Mouse (Mus musculus): Measurements from ENCODE around the gene Hras. TPM values are rescaled to one million over a fixed set of nuclear protein-coding genes. Genes with fewer than 3 reads are reported as not detected.
A peak's percentile ranks its signal among the peaks of the same experiment; 100 is the strongest.

The Hras gene
- 100 to 1,000 TPM in 1 of 4 experiments, 10 to 100 TPM in 3; 81.0 to 107 (median 87.7) TPM for total RNA-seq (2022)

- peak; percentile 97 for DNase-seq (ENCODE audit: low spot score)
Observed at GRCm38 (mm10) chr7:141193948-141194347, at the start of gene Hras, which contains the start of gene Lrrc56. Hras (minus strand) TSS chr7:141194005. Lrrc56 (plus strand) TSS chr7:141194157.

GRCm38 (mm10) chr7:141231551-141231950, 37.7 kb upstream of the Hras start:
- DNase-seq (ENCODE audit: low spot score) = no peak

- DNase-seq (ENCODE audit: low spot score) = no peak
Observed at GRCm38 (mm10) chr7:141231111-141231510, 37.3 kb upstream of the Hras start.

GRCm38 (mm10) chr7:141230570-141230969, 36.8 kb upstream of the Hras start:
- DNase-seq (ENCODE audit: low spot score) = no peak

GRCm38 (mm10) chr7:141229702-141230101, 35.9 kb upstream of the Hras start:
- DNase-seq (ENCODE audit: low spot score) = no peak

GRCm38 (mm10) chr7:141228279-141229067, 34.7 kb upstream of the Hras start, which contains the start of gene Phrf1:
Phrf1 (plus strand) TSS chr7:141228784.
- DNase-seq (ENCODE audit: low spot score) = peak; percentile 89

- DNase-seq (ENCODE audit: low spot score) = no peak
Observed at GRCm38 (mm10) chr7:141227796-141228195, 34.0 kb upstream of the Hras start.

GRCm38 (mm10) chr7:141226535-141226934, 32.7 kb upstream of the Hras start:
- DNase-seq (ENCODE audit: low spot score) = no peak

GRCm38 (mm10) chr7:141222696-141223215, 29.0 kb upstream of the Hras start:
- no peak for DNase-seq (ENCODE audit: low spot score)

- no peak for DNase-seq (ENCODE audit: low spot score)
Observed at GRCm38 (mm10) chr7:141222126-141222467, 28.3 kb upstream of the Hras start.

- DNase-seq (ENCODE audit: low spot score) = peak; percentile 93
Observed at GRCm38 (mm10) chr7:141221249-141222125, 27.7 kb upstream of the Hras start.

- no peak for DNase-seq (ENCODE audit: low spot score)
Observed at GRCm38 (mm10) chr7:141220377-141220776, 26.6 kb upstream of the Hras start.

- no peak for DNase-seq (ENCODE audit: low spot score)
Observed at GRCm38 (mm10) chr7:141219558-141220099, 25.8 kb upstream of the Hras start.

GRCm38 (mm10) chr7:141218557-141219133, 24.8 kb upstream of the Hras start:
- DNase-seq (ENCODE audit: low spot score) = no peak

GRCm38 (mm10) chr7:141218141-141218540, 24.3 kb upstream of the Hras start:
- DNase-seq (ENCODE audit: low spot score) = no peak

- no peak for DNase-seq (ENCODE audit: low spot score)
Observed at GRCm38 (mm10) chr7:141217343-141218013, 23.7 kb upstream of the Hras start.

GRCm38 (mm10) chr7:141216894-141217293, 23.1 kb upstream of the Hras start:
- no peak for DNase-seq (ENCODE audit: low spot score)

- no peak for DNase-seq (ENCODE audit: low spot score)
Observed at GRCm38 (mm10) chr7:141215880-141216733, 22.3 kb upstream of the Hras start.

- peak; percentile 70 for DNase-seq (ENCODE audit: low spot score)
Observed at GRCm38 (mm10) chr7:141215101-141215879, 21.5 kb upstream of the Hras start, which contains the start of gene Rassf7. Rassf7 (plus strand) TSS chr7:141215860.
